Mouse (Mus musculus): ENCODE results near the gene BC035044. TPM values are rescaled to one million over a fixed set of nuclear protein-coding genes. Genes with fewer than 3 reads are reported as not detected.
"Not testable (repeated sequence)": the region's sequence is repeated elsewhere in the genome, so short reads cannot be mapped to it uniquely, and the experiment has no call there.

Gene BC035044
- under 1 TPM; 0.42 to 0.65 TPM for total RNA-seq (2021)

GRCm38 (mm10) chr6:128890948-128891355 is at the start of gene BC035044:
TSS of gene BC035044 (minus strand) at chr6:128891126.
- no peak for DNase-seq
- intact Hi-C loops (cut with DNase I), result loop anchor here (2.0 to 10.0 kb wide), 2 partner anchors 78 to 294 kb away; partner anchors contain the start of gene Clec2d

DNA sequence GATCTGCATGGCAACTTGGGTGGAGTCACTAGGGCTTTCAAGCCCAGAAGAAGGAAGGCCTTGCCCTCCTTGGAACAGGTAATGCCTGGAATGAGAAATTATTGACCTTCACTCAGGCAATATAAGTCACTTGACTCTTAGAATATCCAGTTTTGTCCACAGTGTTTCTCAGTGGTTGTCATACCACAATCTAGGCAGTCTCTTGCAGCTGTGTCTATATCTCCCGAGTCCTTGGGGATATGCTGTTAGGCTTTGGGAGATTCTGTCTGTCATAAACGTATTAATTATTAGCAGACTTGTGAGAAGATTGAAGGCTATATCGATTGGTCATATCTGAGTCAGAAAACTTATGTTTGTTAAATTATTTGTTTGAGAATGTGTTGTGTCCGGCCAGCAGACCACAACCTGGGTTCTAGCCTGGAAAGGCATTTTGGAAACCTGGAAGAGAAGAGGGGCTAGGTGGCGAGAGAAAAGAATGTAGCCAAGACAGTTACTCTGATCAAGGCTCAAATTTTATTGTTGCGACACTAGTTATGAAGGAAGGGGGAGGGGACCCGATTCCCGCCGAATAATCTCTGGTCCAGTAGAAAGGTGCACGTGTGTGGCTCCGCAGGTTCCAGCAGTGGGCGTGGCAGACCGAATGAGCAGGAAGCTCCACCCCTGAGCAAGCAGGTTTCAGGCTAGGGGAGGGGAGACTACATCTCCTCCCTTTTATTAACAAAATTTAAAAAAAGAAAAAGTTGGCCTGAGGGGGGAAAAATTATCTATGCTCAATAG is 45.2 kb upstream of the BC035044 start:
- intact Hi-C loops (cut with DNase I), result not testable (repeated sequence)

GRCm38 (mm10) chr6:128934081-128934480 is 43.2 kb upstream of the BC035044 start, which contains the start of gene Clec2g:
TSS of gene Clec2g (plus strand) at chr6:128934381.
- DNase-seq; intact Hi-C loops (cut with DNase I): not testable (repeated sequence)

More for the DNA sequence above, 45.2 kb upstream of the BC035044 start:
- DNase-seq, result not testable (repeated sequence)

DNA sequence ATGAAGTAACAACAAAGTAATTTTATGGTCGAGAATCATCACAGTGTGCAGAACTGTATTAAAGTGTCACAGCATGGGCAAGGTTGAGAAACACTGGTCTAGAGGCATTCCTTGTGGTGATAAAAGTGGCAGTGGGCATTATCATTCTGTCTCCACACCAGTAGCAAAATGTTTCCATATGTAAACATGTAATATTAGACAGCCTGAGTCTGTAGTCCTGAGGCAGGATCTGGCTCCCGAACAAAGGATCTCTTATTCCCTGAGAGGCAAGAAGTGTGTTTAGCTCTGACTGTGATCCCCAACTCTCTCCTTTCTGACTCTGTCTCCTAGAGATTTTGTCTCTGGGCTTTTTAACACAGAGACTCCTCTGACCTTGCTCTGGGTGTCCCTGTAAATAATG is 42.1 kb upstream of the BC035044 start:
- DNase-seq, result no peak

GRCm38 (mm10) chr6:128917322-128917721 is 26.4 kb upstream of the BC035044 start:
- DNase-seq, result no peak
- intact Hi-C loops (cut with DNase I), result no loop called here

More for the DNA sequence above, 42.1 kb upstream of the BC035044 start:
- intact Hi-C loops (cut with DNase I), result no loop called here

- no peak for DNase-seq
- intact Hi-C loops (cut with DNase I), result no loop called here
These were observed 22.8 kb upstream of the BC035044 start for GRCm38 (mm10) chr6:128913598-128914254.

DNA sequence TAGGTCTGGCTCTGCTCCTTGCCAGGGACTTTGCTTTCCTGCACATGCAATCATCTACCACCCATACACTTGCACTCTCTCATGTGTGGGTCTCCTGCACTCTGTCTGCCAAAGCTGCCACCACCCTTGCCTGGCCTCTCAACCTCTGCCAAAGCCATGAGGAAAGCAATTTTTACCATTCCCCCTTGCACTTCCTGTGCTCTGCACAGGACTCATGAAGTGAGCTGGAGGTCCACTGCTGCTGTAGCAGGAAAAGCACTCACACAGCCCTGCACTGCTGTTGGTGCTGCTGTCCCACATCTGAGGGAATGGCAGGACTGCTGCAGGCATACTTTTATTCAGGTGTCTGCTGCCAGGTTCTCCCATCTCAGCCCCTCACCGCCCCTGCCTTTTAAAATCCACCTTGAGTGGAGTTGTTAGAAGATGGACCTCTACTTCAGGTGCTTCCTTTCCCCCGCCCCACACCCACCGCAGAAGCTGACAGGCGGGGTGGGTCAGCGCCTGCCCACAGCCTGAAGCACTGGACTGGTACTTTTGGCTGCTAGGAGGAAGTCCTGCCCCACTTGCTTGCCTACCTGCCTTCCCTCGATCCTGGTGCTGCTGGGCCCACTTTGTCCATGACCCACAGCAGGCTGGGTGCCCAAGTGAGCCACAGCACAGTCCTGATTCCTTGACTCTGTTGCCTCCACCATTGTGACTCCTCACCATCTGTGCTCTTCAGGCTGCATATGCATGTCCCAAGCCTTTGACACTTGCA is 10.0 kb upstream of the BC035044 start:
- intact Hi-C loops (cut with DNase I), result not testable (repeated sequence)

GRCm38 (mm10) chr6:128900044-128900443 is 9.1 kb upstream of the BC035044 start:
- no peak for DNase-seq
- intact Hi-C loops (cut with DNase I), result no loop called here

More for the DNA sequence above, 10.0 kb upstream of the BC035044 start:
- not testable (repeated sequence) for DNase-seq

- DNase-seq, result no peak
- intact Hi-C loops (cut with DNase I), result loop anchor here (10.0 kb wide), 1 partner anchor 289 kb away; the partner anchor contains the start of gene Clec2d
These were observed 4.6 kb upstream of the BC035044 start for GRCm38 (mm10) chr6:128895404-128896001.

DNA sequence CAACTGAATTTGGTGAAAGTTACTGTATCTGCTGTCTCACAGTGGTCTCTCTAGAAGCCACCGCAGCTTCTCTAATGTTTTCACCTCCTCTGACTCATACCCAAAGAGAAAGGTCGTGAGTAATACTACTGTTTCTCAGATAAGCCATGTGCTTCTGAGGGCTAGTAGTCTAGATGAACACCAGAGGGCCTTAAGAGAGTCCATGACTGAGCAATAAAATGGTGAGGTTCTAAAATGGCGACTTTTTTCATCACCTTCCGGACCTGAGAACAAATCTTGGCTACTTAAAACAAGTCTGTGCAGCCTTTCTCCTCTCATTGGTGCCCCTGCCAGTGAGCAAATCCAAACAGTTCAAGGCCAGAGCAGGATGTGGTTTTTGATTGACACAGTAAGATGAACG is 2.1 kb downstream of the BC035044 start:
- DNase-seq, result no peak
- intact Hi-C loops (cut with DNase I), result loop anchor here (10.0 kb wide), 1 partner anchor 234 kb away; no protein-coding TSS in a partner anchor

GRCm38 (mm10) chr6:128887091-128887790 is 3.7 kb downstream of the BC035044 start, which contains the start of gene Clec2i:
TSS of gene Clec2i (plus strand) at chr6:128887588.
- intact Hi-C loops (cut with DNase I), result loop anchor here (10.0 kb wide), 1 partner anchor 232 kb away; no protein-coding TSS in a partner anchor
- DNase-seq, result not testable (repeated sequence)

- no peak for DNase-seq
- intact Hi-C loops (cut with DNase I), result no loop called here
These were observed 18.9 kb downstream of the BC035044 start for GRCm38 (mm10) chr6:128871910-128872610.

DNA sequence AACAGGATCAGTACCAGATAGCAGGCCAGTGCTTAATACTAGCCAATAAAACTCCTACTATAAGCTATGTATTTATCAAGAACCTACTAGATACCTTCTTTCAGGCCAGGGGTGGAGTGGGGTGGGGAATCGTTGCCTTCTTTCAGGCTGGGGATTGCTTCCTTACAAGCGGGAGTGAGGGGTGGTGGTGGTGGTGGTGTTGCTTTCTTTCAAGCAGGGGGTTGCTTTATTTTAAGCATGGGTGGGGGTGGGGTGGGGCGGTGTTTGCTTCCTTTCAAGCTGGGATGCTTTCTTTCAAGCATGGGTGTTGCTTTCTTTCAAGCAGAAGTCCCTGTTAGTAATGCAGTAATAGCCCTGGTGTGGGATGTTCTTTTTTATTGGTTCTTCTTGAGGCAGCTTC is 22.1 kb downstream of the BC035044 start:
- DNase-seq, result no peak
- intact Hi-C loops (cut with DNase I), result no loop called here

DNA sequence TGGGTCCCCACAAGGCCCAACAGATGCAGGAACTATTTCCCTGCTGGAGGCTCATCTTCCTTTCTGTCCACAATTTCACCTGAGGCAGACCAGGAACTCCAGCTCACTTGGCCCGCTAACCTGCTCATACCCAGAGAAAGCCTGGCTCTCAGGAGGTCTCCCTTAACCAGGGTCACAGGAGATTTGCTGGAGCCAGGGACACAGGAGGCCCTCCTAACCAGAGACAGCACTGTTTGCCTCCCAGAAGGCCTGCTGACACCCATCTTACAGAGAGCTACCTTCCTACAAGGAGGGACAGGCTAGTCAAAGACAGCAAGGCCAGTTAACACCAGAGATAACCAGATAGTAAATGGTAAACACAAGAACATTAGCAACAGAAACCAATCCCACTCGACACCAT is 33.0 kb downstream of the BC035044 start:
- intact Hi-C loops (cut with DNase I), result no loop called here
- no peak for DNase-seq

GRCm38 (mm10) chr6:128856250-128856649 is 34.7 kb downstream of the BC035044 start:
- intact Hi-C loops (cut with DNase I), result no loop called here
- peak; percentile 87 to 88 for DNase-seq

DNA sequence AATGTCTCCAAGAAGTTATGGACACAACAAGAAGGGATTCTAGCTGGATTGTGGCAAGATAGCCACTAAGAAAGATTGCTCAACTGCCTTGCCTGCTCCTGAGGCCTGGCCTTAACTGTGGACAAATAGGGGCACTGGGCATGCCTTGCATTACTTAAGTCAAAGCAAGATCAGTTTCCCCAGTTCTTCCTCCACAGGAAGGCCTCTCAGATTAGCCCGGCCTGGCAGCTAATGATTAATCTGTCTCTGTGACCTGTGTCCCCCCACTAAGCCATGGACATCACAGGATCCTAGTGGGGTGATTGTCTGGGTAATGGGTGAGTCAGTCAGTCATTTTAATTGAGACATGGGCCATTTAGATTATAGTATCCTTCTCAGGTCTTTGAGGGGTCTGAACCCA is 35.4 kb downstream of the BC035044 start:
- DNase-seq, result no peak
- intact Hi-C loops (cut with DNase I), result loop anchor here (2.0 kb wide), 2 partner anchors 399 to 511 kb away; no protein-coding TSS in a partner anchor

DNA sequence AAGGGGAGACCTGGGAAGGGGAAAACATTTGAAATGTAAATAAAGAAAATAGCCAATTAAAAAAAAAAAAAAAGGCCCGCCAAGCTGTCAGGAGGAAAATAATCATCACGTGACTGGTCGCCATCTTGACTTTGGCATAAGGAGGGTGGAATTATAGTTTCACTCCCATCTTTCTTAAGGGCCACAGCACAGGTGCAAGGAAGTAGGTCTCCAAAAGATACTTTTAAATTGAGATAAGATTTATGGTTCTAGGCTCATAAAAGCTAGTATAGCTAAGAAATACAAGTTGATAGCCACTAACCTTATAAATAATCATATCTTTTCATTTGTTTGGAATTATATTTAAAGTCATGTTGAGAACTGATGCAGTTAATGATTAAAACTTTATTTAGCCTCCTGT is 36.0 kb downstream of the BC035044 start:
- DNase-seq, result no peak
- intact Hi-C loops (cut with DNase I), result loop anchor here (1.0 to 5.0 kb wide), 4 partner anchors 212 to 512 kb away; no protein-coding TSS in a partner anchor

DNA sequence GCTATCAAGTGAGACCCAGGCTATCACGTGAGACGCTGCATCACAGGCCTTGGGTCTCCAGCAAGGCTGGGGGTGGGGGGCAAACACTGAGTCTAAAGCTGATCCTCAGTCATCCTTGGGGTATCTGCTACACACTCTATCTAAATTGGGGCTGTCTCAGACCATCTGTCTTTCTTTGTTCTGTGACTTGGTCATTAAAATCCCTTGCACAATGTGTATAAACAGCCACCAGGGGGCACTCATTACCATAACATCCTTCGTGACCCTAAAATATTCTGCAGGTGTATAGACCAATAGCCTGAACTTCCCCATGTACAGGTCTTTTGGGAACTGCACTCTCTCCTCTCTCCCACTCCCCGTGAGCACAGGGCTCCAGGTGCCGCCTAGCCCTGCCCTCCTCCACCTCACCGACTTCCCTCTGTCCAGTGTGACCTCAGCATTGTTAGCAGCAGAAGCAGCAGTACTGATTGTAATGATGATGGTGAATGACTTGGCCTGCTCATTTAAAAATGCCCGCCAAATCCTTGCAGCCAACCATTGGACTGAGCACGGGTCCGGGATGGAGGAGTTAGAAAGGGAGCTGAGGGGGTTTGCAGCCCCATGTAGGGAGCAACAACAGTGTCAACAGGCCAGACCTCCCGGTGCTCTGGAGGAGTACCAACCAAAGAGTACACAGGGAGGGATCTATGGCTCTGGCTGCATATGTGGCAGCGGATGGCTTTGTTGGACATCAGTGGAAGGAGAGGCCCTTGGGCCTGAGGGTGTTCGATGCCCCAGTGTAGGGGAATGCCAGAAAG is 36.7 kb downstream of the BC035044 start:
- intact Hi-C loops (cut with DNase I), result loop anchor here (1.0 to 5.0 kb wide), 4 partner anchors 213 to 513 kb away; no protein-coding TSS in a partner anchor
- DNase-seq, result peak; percentile 75 to 84
